Mouse (Mus musculus) B cell, adult 2 months (primary cell): ENCODE measurements around the gene Sez6.

Experiments
- DNase-seq, 2 experiments: peaks; one replicate each; pipeline ENCODE4 v3.0.0; 2022

Gene Sez6

GRCm38 (mm10) chr11:77981609-77982440 lies 51.2 kb downstream of the Sez6 start:
- peak; percentile 88 to 92 for DNase-seq

- DNase-seq: peak; percentile 100
These were observed 51.9 kb downstream of the Sez6 start, which contains the start of gene Phf12 for GRCm38 (mm10) chr11:77982441-77982905. Gene Phf12, plus strand, starts transcription at chr11:77982754.

GRCm38 (mm10) chr11:77983191-77983936 lies 52.8 kb downstream of the Sez6 start:
- DNase-seq: peak; percentile 65

GRCm38 (mm10) chr11:77983937-77984835 lies 53.6 kb downstream of the Sez6 start:
- DNase-seq: peak; percentile 71 to 78

- no peak for DNase-seq
These were observed 54.2 kb downstream of the Sez6 start for GRCm38 (mm10) chr11:77984836-77985231.

GRCm38 (mm10) chr11:77985541-77986065 lies 55.0 kb downstream of the Sez6 start:
- DNase-seq: no peak

- DNase-seq: no peak
These were observed 58.6 kb downstream of the Sez6 start for GRCm38 (mm10) chr11:77989071-77989690.

GRCm38 (mm10) chr11:77995556-77995955 lies 65.0 kb downstream of the Sez6 start:
- DNase-seq: no peak

GRCm38 (mm10) chr11:78006446-78006845 lies 75.8 kb downstream of the Sez6 start:
- no peak for DNase-seq

GRCm38 (mm10) chr11:78019676-78020075 lies 89.1 kb downstream of the Sez6 start:
- DNase-seq: peak; percentile 82 to 83

- peak; percentile 66 to 71 for DNase-seq
These were observed 93.0 kb downstream of the Sez6 start for GRCm38 (mm10) chr11:78023607-78024006.
